Mouse (Mus musculus): Measurements from ENCODE around the gene Tubb2a. TPM values are rescaled to one million over a fixed set of nuclear protein-coding genes. Genes with fewer than 3 reads are reported as not detected.

Tubb2a gene
- total RNA-seq, 1 experiment from 2014 or later, result 15.1 TPM

DNA sequence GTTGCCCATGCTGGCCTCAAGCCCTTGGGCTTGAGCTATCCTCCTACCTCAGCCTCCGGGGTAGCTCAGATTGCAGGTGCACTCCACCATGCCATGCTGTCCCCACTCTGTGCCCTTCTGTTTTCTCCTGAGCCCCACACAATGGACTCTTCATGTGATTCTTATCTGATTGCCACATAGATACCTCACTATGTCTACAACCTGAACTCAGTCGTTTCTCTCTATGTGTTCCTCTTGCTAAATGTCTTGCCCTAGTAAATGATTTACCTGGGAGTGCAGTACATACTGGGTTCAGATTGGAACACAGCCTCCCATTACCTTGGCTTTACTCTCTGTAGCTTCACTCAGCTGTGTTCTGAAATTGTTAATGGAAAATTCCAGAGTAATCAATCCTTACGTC lies 22.8 kb downstream of the Tubb2a start:
- ATAC-seq (replicated peaks; ENCODE audit: low read depth, poor library complexity, severe bottlenecking), result no peak

DNA sequence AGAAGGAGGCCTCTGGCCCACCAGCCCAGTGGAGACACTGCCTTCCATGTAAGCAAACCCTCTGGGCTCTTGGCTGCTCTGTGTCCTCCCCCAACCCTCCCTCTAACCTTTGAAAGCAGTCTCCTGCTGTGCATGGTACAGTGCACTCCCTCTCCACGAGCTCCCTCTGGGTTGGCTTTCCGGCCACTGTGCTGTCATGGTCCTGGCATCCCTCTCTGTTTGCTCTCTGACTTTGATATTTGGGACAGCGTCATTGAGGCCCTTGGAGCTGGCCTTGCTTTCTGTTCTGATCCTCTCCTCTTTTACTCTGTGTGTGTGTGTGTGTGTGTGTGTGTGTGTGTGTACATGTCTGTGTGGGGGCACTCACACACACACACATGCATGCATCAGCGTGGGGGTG lies 23.4 kb downstream of the Tubb2a start:
- ATAC-seq (replicated peaks; ENCODE audit: low read depth, poor library complexity, severe bottlenecking), result no peak

DNA sequence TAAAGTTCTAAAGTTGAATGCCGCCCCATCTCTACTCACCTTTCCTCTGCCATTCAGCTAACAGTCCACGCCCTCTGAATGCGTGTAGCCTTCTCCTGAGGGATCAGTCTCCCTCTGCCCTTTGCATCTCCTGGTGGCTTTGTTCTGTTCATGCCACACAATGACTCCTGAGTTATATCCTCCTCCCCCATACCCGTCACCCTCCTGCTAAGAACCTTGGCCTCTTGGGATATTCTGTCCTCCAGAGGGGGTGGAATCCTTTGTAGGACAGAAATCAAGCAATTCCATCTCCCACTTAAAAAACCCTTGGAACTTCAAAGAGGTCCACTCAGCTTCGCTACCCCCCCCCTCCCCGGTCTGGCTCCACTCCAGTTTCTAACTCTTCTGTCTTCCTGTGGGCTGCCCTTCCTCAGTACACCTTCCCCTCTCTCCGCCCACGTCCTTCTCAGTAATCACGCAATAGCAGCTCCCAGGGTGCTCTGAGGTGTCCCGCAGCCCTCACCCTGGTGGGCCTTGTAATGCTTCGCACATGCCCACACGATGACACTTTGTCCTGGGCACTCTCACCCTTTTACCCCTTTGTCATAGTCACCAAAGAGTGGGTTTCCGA lies 24.0 kb downstream of the Tubb2a start:
- ATAC-seq (replicated peaks; ENCODE audit: low read depth, poor library complexity, severe bottlenecking), result no peak

DNA sequence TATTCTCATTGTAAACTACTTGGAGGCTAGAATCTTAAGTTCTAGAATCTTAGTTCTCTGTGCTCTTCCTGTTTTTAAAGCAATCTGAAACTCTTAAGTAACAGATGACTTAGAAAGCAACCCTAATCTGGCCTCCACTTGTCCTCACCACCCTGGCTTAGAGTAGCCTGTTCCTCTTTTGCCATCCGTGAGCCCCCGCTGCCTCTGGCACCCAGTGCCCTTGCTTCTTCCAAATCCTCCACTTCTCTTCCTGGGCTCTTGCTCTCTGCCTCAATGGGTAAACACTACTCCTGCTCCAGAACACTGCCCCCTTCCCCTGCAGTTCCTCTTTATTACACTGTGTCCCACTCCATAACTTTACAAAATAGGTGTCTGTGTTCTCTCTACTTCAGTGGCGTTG lies 26.1 kb downstream of the Tubb2a start:
- peak; percentile 89 for ATAC-seq (replicated peaks; ENCODE audit: low read depth, poor library complexity, severe bottlenecking)

DNA sequence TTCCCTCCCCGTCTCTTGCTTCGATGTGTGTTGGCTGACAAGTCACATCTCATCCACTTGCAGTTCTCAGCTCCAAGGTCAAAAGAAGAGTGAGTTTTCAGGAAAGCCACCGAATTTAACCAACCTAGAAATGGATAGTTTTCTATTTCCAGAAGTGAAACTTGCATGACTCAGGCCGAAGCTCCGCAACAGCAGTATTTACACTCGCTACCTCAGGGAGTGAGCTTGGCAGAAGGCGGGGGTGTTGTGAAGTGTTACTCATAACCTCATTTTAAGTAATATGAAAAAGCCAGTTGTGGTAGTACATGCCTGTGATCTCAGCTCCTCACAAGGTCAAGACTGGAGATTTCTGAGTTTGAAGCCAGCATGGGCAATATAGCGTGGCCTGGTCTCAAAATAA lies 27.3 kb downstream of the Tubb2a start:
- peak; percentile 34 for ATAC-seq (replicated peaks; ENCODE audit: low read depth, poor library complexity, severe bottlenecking)

DNA sequence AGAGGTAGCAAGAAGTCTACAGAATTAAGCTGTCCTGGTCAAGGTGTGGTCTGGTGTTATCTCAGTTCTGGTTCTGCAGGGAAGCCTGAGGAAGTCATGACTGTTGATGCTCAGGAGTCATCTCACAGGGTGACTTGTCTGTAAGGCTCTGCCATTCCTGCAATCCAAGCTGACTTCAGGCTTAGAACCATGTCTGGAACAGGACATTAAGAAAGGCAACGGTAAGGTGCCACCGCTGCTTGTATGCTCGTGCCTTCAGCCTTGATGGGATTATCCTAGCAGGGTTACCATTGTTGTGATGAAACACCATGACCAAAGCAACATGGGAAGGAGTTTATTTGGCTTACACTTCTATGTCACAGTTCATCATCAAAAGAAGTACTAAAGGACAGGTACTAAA lies 30.3 kb downstream of the Tubb2a start:
- no peak for ATAC-seq (replicated peaks; ENCODE audit: low read depth, poor library complexity, severe bottlenecking)

DNA sequence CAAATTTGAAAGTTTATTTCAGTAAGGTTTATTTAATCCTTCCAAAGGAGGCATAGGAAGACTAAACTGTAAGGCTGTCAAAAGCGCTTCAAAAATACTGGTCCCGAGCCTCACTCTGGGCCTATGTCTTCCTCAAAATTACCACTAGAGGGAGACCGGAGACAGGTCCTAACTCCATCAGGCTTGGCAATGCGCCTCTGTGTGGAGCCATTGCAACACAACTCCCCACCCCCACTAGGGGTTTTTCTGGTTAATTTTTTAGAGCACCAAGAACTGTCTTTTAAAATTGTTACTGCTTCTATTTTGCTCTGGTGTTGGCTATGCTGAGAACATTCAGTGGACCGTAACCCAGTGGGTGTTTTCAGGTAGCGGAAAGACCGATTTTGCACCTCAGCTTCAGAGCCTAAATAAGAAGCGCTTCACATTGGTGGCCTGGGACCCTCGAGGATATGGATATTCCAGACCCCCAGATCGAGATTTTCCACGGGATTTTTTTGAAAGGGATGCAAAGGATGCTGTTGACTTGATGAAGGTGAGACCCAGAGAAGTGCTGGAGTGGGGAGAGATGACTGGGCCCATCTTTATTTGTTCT lies 31.3 kb downstream of the Tubb2a start:
- peak; percentile 98 for ATAC-seq (replicated peaks; ENCODE audit: low read depth, poor library complexity, severe bottlenecking)

DNA sequence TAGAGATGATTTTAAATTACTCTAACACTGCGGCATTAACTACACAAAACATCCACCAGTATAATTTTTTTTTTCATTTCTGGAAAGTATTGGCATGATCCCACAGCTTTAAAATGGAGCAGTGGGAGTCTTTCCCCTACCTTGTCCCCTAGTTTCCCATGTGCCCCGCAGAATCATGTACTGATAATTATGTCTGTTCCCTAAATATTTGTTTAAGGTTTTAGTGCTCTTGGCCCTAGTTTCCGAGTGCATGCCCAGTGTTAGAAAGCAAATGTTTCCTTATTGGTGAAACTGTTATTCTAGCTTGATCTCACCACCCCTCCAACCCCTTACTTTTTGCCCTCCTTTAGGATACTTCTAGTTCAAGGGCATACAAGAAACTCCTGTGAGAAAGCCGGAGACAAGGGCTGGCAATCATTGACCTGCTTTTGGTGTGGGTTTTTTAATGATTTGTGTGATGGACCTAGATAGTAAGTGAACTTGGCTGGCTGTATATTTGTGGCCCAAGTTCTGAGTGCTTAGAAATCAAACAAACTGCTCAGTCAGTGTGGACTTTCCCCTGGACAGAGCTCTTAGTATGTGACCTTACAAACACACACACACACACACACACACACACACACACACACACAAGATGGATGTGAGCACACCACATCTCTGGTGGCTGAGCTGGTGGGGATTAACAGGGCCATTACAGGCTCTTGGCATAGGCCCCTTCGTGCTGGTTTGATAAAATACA lies 32.1 kb downstream of the Tubb2a start:
- ATAC-seq (replicated peaks; ENCODE audit: low read depth, poor library complexity, severe bottlenecking), result no peak

DNA sequence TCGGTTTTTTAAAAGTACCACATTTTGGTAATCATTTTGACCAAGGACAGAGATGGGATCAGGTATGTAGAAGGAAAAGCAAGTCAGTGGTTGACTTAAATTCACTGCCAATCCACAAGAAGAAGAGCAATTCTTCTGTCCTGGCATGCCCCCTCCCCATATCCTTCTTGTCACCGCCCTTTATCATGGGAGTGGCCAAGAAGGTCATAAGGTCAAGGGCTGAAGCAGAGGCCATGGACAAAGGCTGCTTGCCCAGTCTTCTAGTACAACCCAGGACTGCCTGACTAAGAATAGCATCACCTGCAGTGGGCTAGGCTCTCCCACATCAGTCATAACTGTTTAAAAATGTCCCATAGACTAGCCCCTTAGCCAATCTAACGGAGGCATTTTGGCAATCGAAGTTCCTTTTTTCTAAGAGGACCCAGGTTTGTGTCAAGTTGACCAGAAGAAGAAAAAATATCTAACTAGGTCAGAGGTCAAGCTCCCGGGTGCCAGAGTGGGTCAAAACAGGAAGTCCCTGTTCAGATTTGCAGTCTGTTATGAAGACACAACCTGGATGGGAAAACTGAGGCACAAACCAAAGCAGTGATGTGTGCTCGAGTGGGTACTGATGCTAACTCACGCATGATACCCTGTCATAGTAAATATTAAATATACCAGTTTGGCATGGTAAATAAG lies 34.0 kb downstream of the Tubb2a start:
- no peak for ATAC-seq (replicated peaks; ENCODE audit: low read depth, poor library complexity, severe bottlenecking)

DNA sequence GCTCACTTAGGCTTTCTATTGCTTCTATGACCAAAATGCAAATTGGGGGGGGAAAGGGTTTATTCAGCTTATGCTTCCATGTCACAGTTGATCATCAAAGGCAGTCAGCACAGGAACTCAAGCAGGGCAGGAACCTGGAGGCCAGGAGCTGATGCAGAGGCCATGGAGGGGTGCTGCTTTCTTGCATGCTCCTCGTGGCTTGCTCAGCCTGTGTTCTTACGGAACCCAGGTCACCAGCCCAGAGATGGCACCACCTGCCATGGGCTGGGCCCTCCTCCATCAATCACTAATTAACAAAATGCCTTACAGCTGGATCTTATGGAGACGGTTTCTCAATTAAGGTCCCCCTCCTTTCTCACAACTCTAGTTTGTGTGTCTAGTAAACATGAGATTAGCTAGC lies 37.7 kb downstream of the Tubb2a start:
- ATAC-seq (replicated peaks; ENCODE audit: low read depth, poor library complexity, severe bottlenecking), result no peak

DNA sequence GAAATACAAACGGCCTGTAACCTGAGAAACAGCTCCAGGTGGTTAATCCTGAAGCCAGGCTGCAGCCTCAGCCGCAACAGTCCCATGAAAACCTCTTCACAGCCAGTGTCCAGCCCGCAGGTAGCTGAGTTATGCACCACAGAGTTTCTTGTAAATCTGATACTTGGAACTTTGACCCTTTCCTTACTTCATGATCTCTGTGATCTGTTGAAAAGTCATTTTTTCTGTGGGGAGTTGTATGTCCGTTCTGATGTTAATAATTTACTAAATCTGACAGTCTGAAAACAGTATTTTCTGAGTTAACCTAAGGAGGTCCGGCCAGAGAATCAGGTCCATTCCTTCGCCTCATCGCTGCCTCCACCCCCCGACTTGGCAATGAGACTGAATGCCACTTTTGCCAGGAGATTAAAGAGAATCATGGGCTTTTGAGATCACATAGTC lies 38.9 kb downstream of the Tubb2a start:
- ATAC-seq (replicated peaks; ENCODE audit: low read depth, poor library complexity, severe bottlenecking), result no peak

DNA sequence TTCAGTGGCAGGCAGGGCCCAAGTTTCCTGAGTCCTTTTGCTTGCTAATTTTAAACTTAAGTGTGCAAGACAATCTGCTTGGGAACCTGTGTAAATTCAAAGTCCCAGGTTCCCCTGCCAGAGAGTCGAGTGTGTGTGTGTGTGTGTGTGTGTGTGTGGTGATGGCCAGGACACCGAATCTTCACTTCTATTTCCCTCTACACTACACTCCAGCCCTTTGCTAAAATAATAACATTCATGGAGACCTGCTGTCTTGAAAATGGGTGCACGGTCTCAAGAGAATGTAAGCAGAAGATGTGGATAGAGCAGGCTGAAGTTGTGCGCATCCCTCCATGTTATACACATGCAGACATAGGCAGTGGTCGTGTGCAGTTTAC lies 39.8 kb downstream of the Tubb2a start:
- ATAC-seq (replicated peaks; ENCODE audit: low read depth, poor library complexity, severe bottlenecking), result 0 out of 2 replicates have a peak, but pooled peaks have one; percentile 5

DNA sequence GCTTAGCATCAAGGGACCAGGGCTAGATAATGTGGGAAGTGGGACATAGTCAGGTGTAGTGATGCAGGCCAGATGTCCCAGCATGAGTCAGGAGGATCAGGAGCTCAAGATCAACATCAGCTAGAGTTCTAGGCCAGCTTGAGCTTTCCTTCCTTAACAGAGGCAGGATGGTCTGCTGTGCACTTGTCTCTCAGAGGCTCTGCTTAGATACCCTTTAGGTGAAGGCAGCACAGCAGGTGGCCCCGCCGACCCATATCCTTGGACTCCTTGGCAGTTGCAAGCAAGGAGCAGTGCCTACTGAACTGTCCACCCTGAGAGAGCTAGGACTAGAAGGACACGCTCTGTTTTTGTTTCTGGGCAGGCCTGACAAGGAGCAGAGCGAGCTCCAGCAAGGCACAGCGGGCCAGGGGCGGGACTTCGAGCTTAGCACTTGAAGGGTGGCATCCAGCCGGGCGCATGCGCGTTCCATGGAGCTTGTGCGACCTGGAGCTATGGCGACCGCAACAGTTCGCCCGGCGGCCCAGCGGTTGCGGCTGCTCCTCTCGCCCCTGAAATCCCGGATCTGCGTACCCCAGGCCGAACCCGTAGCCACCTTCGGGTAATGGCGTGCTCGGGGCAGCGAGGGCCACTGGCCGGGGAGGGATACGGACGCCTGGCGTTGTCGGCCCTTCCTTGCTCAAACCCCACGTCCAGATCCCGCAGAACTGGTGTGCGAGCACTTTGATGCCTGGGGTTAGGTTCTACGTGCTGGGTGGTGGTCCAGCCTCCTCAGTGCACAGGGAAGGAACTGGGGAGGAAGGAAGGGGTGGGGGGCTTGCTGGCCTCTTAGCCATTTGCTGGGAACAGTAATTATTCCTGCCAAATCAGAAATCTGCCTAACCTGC lies 40.4 kb downstream of the Tubb2a start, which contains the start of gene Bphl:
Bphl (plus strand) TSS at position 426 of the 884 bp plus-strand sequence.
- peak; percentile 95 for ATAC-seq (replicated peaks; ENCODE audit: low read depth, poor library complexity, severe bottlenecking)

DNA sequence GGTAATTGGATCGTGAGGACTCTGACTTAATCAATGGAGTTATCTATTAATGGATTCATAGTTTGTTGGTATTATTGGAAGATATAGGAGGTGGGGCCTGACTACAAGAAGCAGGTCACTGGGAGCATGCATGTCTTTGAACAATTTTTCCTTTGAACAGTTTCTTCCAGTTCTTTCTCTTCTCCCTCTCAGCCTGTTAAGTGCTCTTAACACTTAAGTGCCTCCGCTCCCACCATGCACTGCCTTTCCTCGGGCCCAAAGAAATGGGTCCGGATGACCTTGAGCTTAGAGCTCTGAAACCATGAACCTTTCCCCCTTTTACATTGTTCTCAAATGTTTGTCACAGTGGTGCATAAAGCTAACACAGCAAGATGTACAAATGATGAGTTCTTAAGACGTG lies 41.1 kb downstream of the Tubb2a start:
- ATAC-seq (replicated peaks; ENCODE audit: low read depth, poor library complexity, severe bottlenecking), result no peak

DNA sequence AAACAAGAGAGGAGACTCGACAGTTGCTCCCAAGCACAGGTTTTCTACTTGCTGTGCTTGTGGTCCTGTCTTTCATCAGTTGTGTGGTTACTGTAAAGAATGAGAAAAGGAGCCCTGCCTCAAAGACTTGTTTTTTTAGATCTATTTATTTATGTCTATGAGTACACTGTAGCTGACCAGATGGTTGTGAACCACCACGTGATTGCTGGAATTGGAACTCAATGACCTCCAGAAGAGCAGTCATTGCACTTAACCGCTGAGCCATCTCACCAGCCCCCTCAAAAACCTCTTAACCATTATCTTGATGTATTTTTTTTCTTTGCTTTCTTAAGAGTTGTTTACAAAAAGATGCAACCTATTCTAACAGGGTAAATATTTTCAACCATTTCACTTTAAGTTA lies 42.4 kb downstream of the Tubb2a start:
- no peak for ATAC-seq (replicated peaks; ENCODE audit: low read depth, poor library complexity, severe bottlenecking)

DNA sequence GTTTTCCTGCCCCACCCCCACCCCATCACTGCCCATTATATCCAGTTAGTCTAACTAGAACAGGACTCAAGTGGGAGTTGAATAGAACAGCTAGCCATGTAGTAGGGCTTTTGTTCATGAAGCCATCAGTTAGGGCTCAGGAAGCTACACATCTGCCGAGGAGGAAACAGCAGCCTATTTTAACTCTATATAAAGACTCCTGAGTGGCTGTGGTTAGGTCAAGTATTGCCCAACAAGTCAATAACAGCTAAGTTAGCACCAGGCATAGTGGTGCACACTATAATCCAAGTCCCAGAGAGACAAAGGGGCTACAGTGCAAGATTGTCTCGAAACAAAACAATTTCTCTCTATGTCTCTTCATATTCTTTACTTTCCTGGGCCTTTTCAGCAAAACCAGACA lies 45.8 kb downstream of the Tubb2a start:
- peak; percentile 91 for ATAC-seq (replicated peaks; ENCODE audit: low read depth, poor library complexity, severe bottlenecking)

All from common myeloid progenitor, adult 5-6 weeks (primary cell).